Mouse (Mus musculus): ENCODE data around the gene Agtr1b. TPM values are rescaled to one million over a fixed set of nuclear protein-coding genes. Genes with fewer than 3 reads are reported as not detected.

Gene Agtr1b
- total and polyA plus RNA-seq, 3 experiments, result not detected

DNA sequence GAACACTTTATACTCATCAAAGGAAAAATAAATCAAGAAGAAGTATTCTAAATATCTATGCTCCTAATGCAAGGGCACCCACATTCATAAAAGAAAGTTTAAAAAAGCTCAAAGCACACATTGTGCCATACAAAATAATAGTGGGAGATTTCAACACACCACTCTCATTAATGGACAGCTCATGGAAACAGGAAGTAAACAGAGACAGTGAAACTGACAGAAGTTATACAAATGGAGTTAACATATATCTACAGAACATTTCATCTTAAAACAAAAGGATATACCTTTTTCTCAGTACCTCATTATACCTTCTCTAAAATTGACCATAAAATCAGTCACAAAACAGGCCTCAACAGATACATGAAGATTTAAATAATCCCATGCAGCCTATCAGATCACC lies 18.8 kb downstream of the Agtr1b start:
- dilution Hi-C loops (cut with MboI; ENCODE audit: extremely low pct_ligation_motif_present, extremely low pct_unique_long_range_greater_than_20kb, low sequenced_read_pairs) (no loop called here), in situ Hi-C loops (cut with MboI; ENCODE audit: low pct_ligation_motif_present, low pct_unique_long_range_greater_than_20kb, low sequenced_read_pairs) (no loop called here)
- Histone ChIP-seq H3K4me1 (ENCODE audit: control insufficient read depth in 1 of 2, insufficient read depth in 2 of 2) (no peaks in the 10 kb centered on the region), H3K4me3 (replicated peaks in 1 of 3; ENCODE audit: low read depth in 2 of 3, low read length in 2 of 3, poor library complexity in 1 of 3) (no peak overlapping the region), H3K36me3 (replicated peaks in 1 of 2; ENCODE audit: control insufficient read depth in 1 of 2, insufficient read depth in 1 of 2, low read length in 1 of 2) (no peaks in the 10 kb centered on the region), H3K9ac (ENCODE audit: insufficient read depth, low read depth) (no peak overlapping the region), H3K79me2 (replicated peaks; ENCODE audit: control insufficient read depth, extremely low read depth, insufficient read depth, poor library complexity, severe bottlenecking) (no peaks in the 10 kb centered on the region), H3K9me3 (replicated peaks; ENCODE audit: low read length) (no peaks in the 10 kb centered on the region), H3K27me3 (replicated peaks) (no peaks in the 10 kb centered on the region), H3K27ac (ENCODE audit: insufficient read depth, low read depth) (no peak overlapping the region), H3K4me2 (ENCODE audit: insufficient read depth, low read depth, poor library complexity, severe bottlenecking) (no peak overlapping the region)
- no peak for DNase-seq (ENCODE audit: extremely low read depth)
- TF ChIP-seq TCF12 (IDR thresholded peaks at IDR 0.05; ENCODE audit: low read depth, low read length) (no peak), TBP (conservative IDR thresholded peaks at IDR 0.05; ENCODE audit: low read depth, low read length) (no peak), IRF4 (IDR thresholded peaks at IDR 0.05; ENCODE audit: low read depth, low read length) (no peak), E2F4 (IDR thresholded peaks at IDR 0.05; ENCODE audit: insufficient replicate concordance, low read depth, low read length) (no peak), PAX5 (IDR thresholded peaks at IDR 0.05; ENCODE audit: low read length) (no peak), ELF1 (IDR thresholded peaks at IDR 0.05; ENCODE audit: low read depth, low read length) (no peak), ZNF384 (IDR thresholded peaks at IDR 0.05; ENCODE audit: low read depth, low read length) (no peak), NRF1 (IDR thresholded peaks at IDR 0.05; ENCODE audit: low read depth, low read length) (no peak), HCFC1 (IDR thresholded peaks at IDR 0.05; ENCODE audit: low read depth, low read length) (no peak), ZC3H11A (IDR thresholded peaks at IDR 0.05; ENCODE audit: low read depth, low read length) (no peak), SIN3A (IDR thresholded peaks at IDR 0.05; ENCODE audit: low read length) (no peak), CHD1 (IDR thresholded peaks at IDR 0.05; ENCODE audit: low read depth, low read length) (no peak)

DNA sequence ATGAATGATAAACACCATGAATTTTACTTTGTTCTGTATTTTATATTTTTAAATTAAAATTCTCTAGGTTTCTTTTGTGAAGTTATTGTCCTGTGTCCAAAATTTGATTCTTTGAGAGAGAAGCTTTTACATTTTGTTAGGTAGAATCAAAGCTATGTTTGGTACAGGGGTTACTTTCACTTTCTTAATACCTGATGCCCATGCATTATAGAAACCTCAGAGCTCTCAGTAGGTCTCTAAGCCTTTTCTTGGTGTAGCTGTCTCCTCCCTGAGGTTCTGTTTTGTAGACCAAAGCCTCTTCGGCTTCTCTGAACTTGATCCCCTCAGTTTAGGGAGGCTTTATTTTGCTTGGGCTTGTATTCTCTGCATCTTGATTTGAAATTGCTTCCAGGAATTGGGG lies 26.6 kb downstream of the Agtr1b start:
- in situ Hi-C loops (cut with MboI; ENCODE audit: low pct_ligation_motif_present, low pct_unique_long_range_greater_than_20kb, low sequenced_read_pairs), result no loop called here
- Histone ChIP-seq H3K36me3 (replicated peaks in 1 of 2; ENCODE audit: control insufficient read depth in 1 of 2, insufficient read depth in 1 of 2, low read length in 1 of 2) (no peaks in the 10 kb centered on the region), H3K27ac (ENCODE audit: insufficient read depth, low read depth) (no peak overlapping the region), H3K4me3 (replicated peaks in 1 of 3; ENCODE audit: low read depth in 2 of 3, low read length in 2 of 3, poor library complexity in 1 of 3) (no peak overlapping the region), H3K27me3 (replicated peaks) (no peaks in the 10 kb centered on the region), H3K4me1 (ENCODE audit: control insufficient read depth in 1 of 2, insufficient read depth in 2 of 2) (no peaks in the 10 kb centered on the region), H3K4me2 (ENCODE audit: insufficient read depth, low read depth, poor library complexity, severe bottlenecking) (peak overlapping the region; percentile 44), H3K9ac (ENCODE audit: insufficient read depth, low read depth) (no peak overlapping the region), H3K79me2 (replicated peaks; ENCODE audit: control insufficient read depth, extremely low read depth, insufficient read depth, poor library complexity, severe bottlenecking) (no peaks in the 10 kb centered on the region), H3K9me3 (replicated peaks; ENCODE audit: low read length) (no peaks in the 10 kb centered on the region)
- no peak for TF ChIP-seq RAD21 (IDR thresholded peaks at IDR 0.05; ENCODE audit: low read depth, low read length)
- TF ChIP-seq UBTF (IDR thresholded peaks at IDR 0.05; ENCODE audit: low read depth, low read length), result no peak
- no peak for TF ChIP-seq ELF1 (IDR thresholded peaks at IDR 0.05; ENCODE audit: low read depth, low read length)
- TF ChIP-seq ZC3H11A (IDR thresholded peaks at IDR 0.05; ENCODE audit: low read depth, low read length), result no peak
- no peak for TF ChIP-seq USF1 (IDR thresholded peaks at IDR 0.05; ENCODE audit: low read depth, low read length)
- TF ChIP-seq EP300 (IDR thresholded peaks at IDR 0.05; ENCODE audit: low read length), result no peak
- dilution Hi-C loops (cut with MboI; ENCODE audit: extremely low pct_ligation_motif_present, extremely low pct_unique_long_range_greater_than_20kb, low sequenced_read_pairs), result no loop called here
- no peak for DNase-seq (ENCODE audit: extremely low read depth)

All from CH12.LX (cell line).